Mouse (Mus musculus): Measurements from ENCODE around the gene Rarg. TPM values are rescaled to one million over a fixed set of nuclear protein-coding genes. Genes with fewer than 3 reads are reported as not detected.

The Rarg gene
- 13.7 and 38.6 TPM in 2 replicates for polyA plus RNA-seq (2012; rRNA removed)

DNA sequence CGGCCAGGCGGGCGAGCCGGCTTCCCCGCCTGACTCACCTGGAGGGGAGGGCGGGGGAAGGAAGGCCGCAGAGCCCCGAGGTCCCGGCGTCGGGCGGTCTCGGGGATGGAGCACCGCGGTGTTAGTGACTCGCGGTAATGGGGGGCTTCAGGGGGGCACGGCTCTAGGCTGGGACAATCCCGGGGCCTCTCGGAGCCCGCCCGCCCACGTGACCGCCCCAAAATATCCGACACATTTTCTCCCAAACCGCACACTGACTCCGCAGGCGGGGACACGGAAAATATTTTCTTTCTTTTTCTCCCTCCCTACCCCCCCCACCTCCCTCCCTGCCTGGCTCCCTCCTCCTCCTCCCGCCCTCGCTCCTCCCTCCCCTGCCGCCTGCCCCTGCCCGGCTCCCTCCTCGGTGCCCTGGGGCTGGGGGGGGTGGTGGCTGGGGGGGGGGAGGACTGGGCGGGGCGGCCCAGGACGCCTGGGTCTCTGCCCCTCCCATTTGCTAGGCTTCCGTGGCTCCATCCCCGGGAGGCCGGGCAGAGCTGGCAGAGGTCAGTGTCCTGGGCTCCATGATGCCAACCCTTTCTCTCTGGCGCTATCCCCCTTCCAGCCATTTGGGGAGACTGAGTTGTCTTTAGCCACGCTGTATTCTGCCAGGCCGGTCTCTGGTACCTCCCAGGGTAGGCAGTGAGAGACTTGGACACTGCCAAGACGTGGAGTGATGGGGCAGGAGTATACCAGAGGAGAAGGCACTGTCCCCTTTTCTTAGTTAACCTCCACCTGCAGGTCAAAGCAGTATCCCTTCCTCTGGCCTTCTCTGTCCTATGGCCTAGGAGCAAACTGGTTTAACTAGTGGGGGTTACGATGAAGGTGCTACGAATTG is at the start of gene Rarg:
TSS of gene Rarg (minus strand) at position 316 of the 874 bp plus-strand sequence.

DNA sequence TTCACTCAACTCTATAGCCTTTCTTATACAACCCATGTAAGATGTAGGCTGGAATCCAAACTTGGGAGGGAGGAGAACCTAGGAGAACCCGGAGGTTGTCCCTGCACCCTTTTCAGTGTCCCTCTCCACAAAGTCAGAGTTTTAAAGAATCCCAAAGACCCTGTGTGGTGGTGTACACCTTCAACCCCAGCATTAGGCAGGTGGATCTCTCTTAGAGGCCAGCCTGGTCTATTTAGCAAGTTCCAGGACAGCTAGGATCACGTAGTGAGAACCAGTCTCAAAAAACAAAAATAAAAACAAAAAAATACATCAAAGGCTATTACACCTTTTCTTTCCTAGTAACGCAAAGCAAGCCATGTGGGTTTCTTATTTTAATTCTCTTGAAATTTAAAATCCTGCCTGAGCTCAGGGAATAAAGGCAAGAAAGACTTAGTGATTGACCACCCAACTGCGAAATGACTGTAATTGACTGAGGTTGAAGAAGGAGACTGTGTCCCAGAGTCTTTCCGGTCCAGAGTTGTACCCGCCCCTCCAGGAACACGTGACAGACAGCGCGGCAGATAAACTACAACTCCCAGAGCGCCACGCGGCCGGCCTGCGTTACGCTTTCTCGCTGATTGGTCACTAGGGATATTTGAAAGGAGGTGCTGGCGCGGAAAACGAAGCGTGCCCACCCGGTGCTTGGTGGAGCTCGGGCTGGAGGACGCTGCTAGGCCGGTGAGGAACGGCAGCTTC is 38.5 kb upstream of the Rarg start, which contains the start of gene Espl1:
TSS of gene Espl1 (plus strand) at position 634 of the 735 bp plus-strand sequence.

DNA sequence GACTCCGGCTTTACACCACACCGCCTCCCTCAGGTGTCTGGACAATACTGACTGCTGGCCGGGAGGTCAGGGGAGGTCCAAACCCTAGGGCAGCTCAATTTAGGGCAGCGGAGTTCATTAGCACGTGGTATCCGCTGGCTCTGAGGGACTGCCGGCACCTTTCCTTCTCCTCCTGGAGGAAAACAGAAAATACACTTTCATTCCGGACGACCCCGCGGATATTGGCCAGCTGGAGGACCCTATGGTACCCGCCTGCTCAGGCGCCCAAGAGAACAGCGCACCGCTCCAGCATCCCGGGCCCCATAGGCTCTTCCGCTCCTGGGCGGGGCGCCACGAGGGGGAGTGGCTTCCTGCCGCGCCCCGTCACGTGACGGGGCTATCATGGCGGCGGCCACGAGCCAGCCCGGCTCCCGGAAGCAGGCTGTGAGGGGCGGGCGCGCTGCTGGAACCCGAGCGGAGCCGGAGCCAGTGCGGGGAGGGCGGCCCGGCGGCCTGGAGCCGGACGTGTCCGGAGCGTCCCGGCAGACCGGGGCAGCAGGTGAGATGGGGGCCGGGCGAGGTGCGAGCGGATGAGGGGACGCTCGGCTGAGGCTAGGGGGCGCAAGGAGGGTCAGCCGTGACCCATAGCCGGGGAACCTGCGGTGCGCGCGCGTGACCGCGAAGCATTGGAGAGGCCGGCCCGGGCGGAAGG is 21.9 kb upstream of the Rarg start, which contains the start of gene Mfsd5:
TSS of gene Mfsd5 (plus strand) at position 363 of the 691 bp plus-strand sequence.

GRCm38 (mm10) chr15:102270274-102270960 is 13.1 kb upstream of the Rarg start, which contains the start of gene Gm9918:
Gene Gm9918 (plus strand): TSS chr15:102270563.

GRCm38 (mm10) chr15:102231748-102232147 is 25.6 kb downstream of the Rarg start, which contains the start of gene Itgb7:
Gene Itgb7 (minus strand): TSS chr15:102231944.

GRCm38 (mm10) chr15:102204674-102205505 is 52.4 kb downstream of the Rarg start, which contains the start of gene Csad:
Gene Csad (minus strand): TSS chr15:102204724.

GRCm38 (mm10) chr15:102202971-102203834 is 54.1 kb downstream of the Rarg start, which contains the start of gene Zfp740:
Gene Zfp740 (plus strand): TSS chr15:102203249.

Other genes starting within 250 kb of the Rarg start
- 11.5 and 12.7 TPM in 2 replicates for gene Krt18, start 229.3 kb downstream of the Rarg start, polyA plus RNA-seq (2012; rRNA removed)
- gene Eif4b, start 183.7 kb downstream of the Rarg start, polyA plus RNA-seq (2012; rRNA removed), result 205 and 236 TPM in 2 replicates
- gene Tns2, start 157.1 kb downstream of the Rarg start, polyA plus RNA-seq (2012; rRNA removed), result 11.3 and 23.8 TPM in 2 replicates
- 21.5 and 22.7 TPM in 2 replicates for gene Spryd3, start 121.3 kb downstream of the Rarg start, polyA plus RNA-seq (2012; rRNA removed)
- 0.30 and 0.66 TPM in 2 replicates for gene Igfbp6, start 113.2 kb downstream of the Rarg start, polyA plus RNA-seq (2012; rRNA removed)
- 1.5 and 3.2 TPM in 2 replicates for gene Soat2, start 107.0 kb downstream of the Rarg start, polyA plus RNA-seq (2012; rRNA removed)
- 108 and 110 TPM in 2 replicates for gene Zfp740, start 54.3 kb downstream of the Rarg start, polyA plus RNA-seq (2012; rRNA removed)
- gene Csad, start 52.8 kb downstream of the Rarg start, polyA plus RNA-seq (2012; rRNA removed), result 49.1 and 56.8 TPM in 2 replicates
- 0.73 and 0.90 TPM in 2 replicates for gene Itgb7, start 25.6 kb downstream of the Rarg start, polyA plus RNA-seq (2012; rRNA removed)
- 0.38 and 1.4 TPM in 2 replicates for gene Gm9918, start 13.0 kb upstream of the Rarg start, polyA plus RNA-seq (2012; rRNA removed)
- gene Mfsd5, start 21.9 kb upstream of the Rarg start, polyA plus RNA-seq (2012; rRNA removed), result 33.8 and 34.8 TPM in 2 replicates
- gene Espl1, start 38.7 kb upstream of the Rarg start, polyA plus RNA-seq (2012; rRNA removed), result 45.6 and 46.7 TPM in 2 replicates
- gene Pfdn5, start 68.6 kb upstream of the Rarg start, polyA plus RNA-seq (2012; rRNA removed), result 419 and 461 TPM in 2 replicates
- gene Myg1, start 74.2 kb upstream of the Rarg start, polyA plus RNA-seq (2012; rRNA removed), result 106 and 130 TPM in 2 replicates
- 63.0 and 69.9 TPM in 2 replicates for gene Aaas, start 93.3 kb upstream of the Rarg start, polyA plus RNA-seq (2012; rRNA removed)
- 0.40 and 1.6 TPM in 2 replicates for gene Sp7, start 109.7 kb upstream of the Rarg start, polyA plus RNA-seq (2012; rRNA removed)
- 20.3 and 35.0 TPM in 2 replicates for gene Sp1, start 148.6 kb upstream of the Rarg start, polyA plus RNA-seq (2012; rRNA removed)
- gene Amhr2, start 187.8 kb upstream of the Rarg start, polyA plus RNA-seq (2012; rRNA removed), result 0.61 and 1.5 TPM in 2 replicates
- gene Prr13, start 201.5 kb upstream of the Rarg start, polyA plus RNA-seq (2012; rRNA removed), result 62.1 and 64.4 TPM in 2 replicates
- 452 and 807 TPM in 2 replicates for gene Pcbp2, start 213.0 kb upstream of the Rarg start, polyA plus RNA-seq (2012; rRNA removed)
- not detected in 2 replicates for gene Gm10337, start 246.2 kb upstream of the Rarg start, polyA plus RNA-seq (2012; rRNA removed)

All from central nervous system, embryonic 11.5 days (tissue).